Mouse (Mus musculus) heart, postnatal 0 days (tissue): ENCODE data around the gene Slc26a9.

ENCODE experiments used
- CTCF ChIP-seq: IDR thresholded peaks from 2 replicates; pipeline ENCODE4 v1.5.1; 2016; ENCODE audit warnings: antibody characterized with exemption, control low read depth, low read depth
- EP300 ChIP-seq: IDR thresholded peaks from 2 replicates; pipeline ENCODE4 v1.6.1; 2016; ENCODE audit warnings: antibody characterized with exemption, low read depth

GRCm38 (mm10) chr1:131723549-131723948, 20.3 kb upstream of the Slc26a9 start:
- no peak for TF ChIP-seq EP300
- no peak for TF ChIP-seq CTCF
